Mouse (Mus musculus): Measurements from ENCODE around the gene Tnfsf11. TPM values are rescaled to one million over a fixed set of nuclear protein-coding genes. Genes with fewer than 3 reads are reported as not detected.

Tnfsf11 gene
- polyA plus RNA-seq, 1 experiment from 2014 or later: 0.12 TPM

- Histone ChIP-seq H3K36me3 (no peaks in the 10 kb centered on the region), H3K4me2 (replicated peaks) (no peak overlapping the region), H3K27me3 (no peaks in the 10 kb centered on the region), H3K9me3 (replicated peaks) (no peaks in the 10 kb centered on the region), H3K27ac (no peak overlapping the region), H3K4me3 (no peak overlapping the region), H3K4me1 (peaks cover 10% of the 10 kb centered on the region), H3K9ac (no peak overlapping the region)
- WGBS: 84% methylated on average over 11 of the region's 11 CpGs
- ATAC-seq (ENCODE audit: low FRiP score): no peak
Observed at GRCm38 (mm10) chr14:78282490-78282889, 25.4 kb downstream of the Tnfsf11 start.

GRCm38 (mm10) chr14:78276395-78276930 lies 31.4 kb downstream of the Tnfsf11 start:
- H3K4me3 ChIP-seq: no peak overlapping the region
- H3K4me2 ChIP-seq (replicated peaks): no peak overlapping the region
- H3K27ac ChIP-seq: no peak overlapping the region
- no peak for ATAC-seq (ENCODE audit: low FRiP score)
- 87% methylated on average over 18 of the region's 18 CpGs for WGBS
- H3K27me3 ChIP-seq: no peaks in the 10 kb centered on the region
- no peaks in the 10 kb centered on the region for H3K36me3 ChIP-seq
- H3K9me3 ChIP-seq (replicated peaks): no peaks in the 10 kb centered on the region
- no peaks in the 10 kb centered on the region for H3K4me1 ChIP-seq
- H3K9ac ChIP-seq: no peak overlapping the region

GRCm38 (mm10) chr14:78274851-78275250 lies 33.0 kb downstream of the Tnfsf11 start:
- Histone ChIP-seq H3K9ac (no peak overlapping the region), H3K4me1 (no peaks in the 10 kb centered on the region), H3K4me2 (replicated peaks) (no peak overlapping the region), H3K36me3 (no peaks in the 10 kb centered on the region), H3K27ac (no peak overlapping the region), H3K4me3 (no peak overlapping the region), H3K27me3 (no peaks in the 10 kb centered on the region), H3K9me3 (replicated peaks) (no peaks in the 10 kb centered on the region)
- 91% methylated on average over 5 of the region's 5 CpGs for WGBS
- no peak for ATAC-seq (ENCODE audit: low FRiP score)

GRCm38 (mm10) chr14:78274146-78274545 lies 33.7 kb downstream of the Tnfsf11 start:
- WGBS: 89% methylated on average over 9 of the region's 9 CpGs
- Histone ChIP-seq H3K27me3 (no peaks in the 10 kb centered on the region), H3K27ac (no peak overlapping the region), H3K4me1 (no peaks in the 10 kb centered on the region), H3K9me3 (replicated peaks) (no peaks in the 10 kb centered on the region), H3K4me2 (replicated peaks) (no peak overlapping the region), H3K36me3 (no peaks in the 10 kb centered on the region), H3K4me3 (no peak overlapping the region), H3K9ac (no peak overlapping the region)
- ATAC-seq (ENCODE audit: low FRiP score): no peak

GRCm38 (mm10) chr14:78273571-78273970 lies 34.3 kb downstream of the Tnfsf11 start:
- no peak for ATAC-seq (ENCODE audit: low FRiP score)
- no peaks in the 10 kb centered on the region for H3K9me3 ChIP-seq (replicated peaks)
- no peaks in the 10 kb centered on the region for H3K4me1 ChIP-seq
- H3K27me3 ChIP-seq: no peaks in the 10 kb centered on the region
- 73% methylated on average over 7 of the region's 7 CpGs for WGBS
- no peak overlapping the region for H3K9ac ChIP-seq
- no peak overlapping the region for H3K27ac ChIP-seq
- no peaks in the 10 kb centered on the region for H3K36me3 ChIP-seq
- no peak overlapping the region for H3K4me3 ChIP-seq
- H3K4me2 ChIP-seq (replicated peaks): no peak overlapping the region

- Histone ChIP-seq H3K27me3 (no peaks in the 10 kb centered on the region), H3K9me3 (replicated peaks) (no peaks in the 10 kb centered on the region)
Observed at GRCm38 (mm10) chr14:78264876-78265275, 43.0 kb downstream of the Tnfsf11 start.

GRCm38 (mm10) chr14:78262596-78262995 lies 45.2 kb downstream of the Tnfsf11 start:
- Histone ChIP-seq H3K4me3 (no peak overlapping the region), H3K36me3 (no peaks in the 10 kb centered on the region), H3K27ac (no peak overlapping the region), H3K4me2 (replicated peaks) (no peak overlapping the region), H3K9me3 (replicated peaks) (no peaks in the 10 kb centered on the region), H3K4me1 (no peaks in the 10 kb centered on the region), H3K27me3 (no peaks in the 10 kb centered on the region), H3K9ac (no peak overlapping the region)
- no peak for ATAC-seq (ENCODE audit: low FRiP score)
- 94% methylated on average over 7 of the region's 7 CpGs for WGBS

More at GRCm38 (mm10) chr14:78264876-78265275, 43.0 kb downstream of the Tnfsf11 start:
- no peak overlapping the region for H3K27ac ChIP-seq
- no peaks in the 10 kb centered on the region for H3K36me3 ChIP-seq
- ATAC-seq (ENCODE audit: low FRiP score): no peak
- 91% methylated on average over 6 of the region's 6 CpGs for WGBS
- H3K4me3 ChIP-seq: no peak overlapping the region
- H3K4me1 ChIP-seq: no peaks in the 10 kb centered on the region
- H3K9ac ChIP-seq: no peak overlapping the region
- no peak overlapping the region for H3K4me2 ChIP-seq (replicated peaks)

GRCm38 (mm10) chr14:78261246-78261645 lies 46.6 kb downstream of the Tnfsf11 start:
- 85% methylated on average over 7 of the region's 7 CpGs for WGBS
- Histone ChIP-seq H3K4me3 (no peak overlapping the region), H3K4me1 (no peaks in the 10 kb centered on the region), H3K27me3 (no peaks in the 10 kb centered on the region), H3K9me3 (replicated peaks) (no peaks in the 10 kb centered on the region), H3K36me3 (no peaks in the 10 kb centered on the region), H3K9ac (no peak overlapping the region), H3K4me2 (replicated peaks) (no peak overlapping the region), H3K27ac (no peak overlapping the region)
- no peak for ATAC-seq (ENCODE audit: low FRiP score)

- Histone ChIP-seq H3K4me1 (no peaks in the 10 kb centered on the region), H3K27ac (no peak overlapping the region), H3K4me3 (no peak overlapping the region), H3K27me3 (no peaks in the 10 kb centered on the region), H3K36me3 (no peaks in the 10 kb centered on the region), H3K9ac (no peak overlapping the region), H3K9me3 (replicated peaks) (no peaks in the 10 kb centered on the region), H3K4me2 (replicated peaks) (no peak overlapping the region)
- no peak for ATAC-seq (ENCODE audit: low FRiP score)
- 91% methylated on average over 7 of the region's 7 CpGs for WGBS
Observed at GRCm38 (mm10) chr14:78254017-78254416, 53.8 kb downstream of the Tnfsf11 start.

GRCm38 (mm10) chr14:78246601-78247000 lies 61.2 kb downstream of the Tnfsf11 start:
- no peaks in the 10 kb centered on the region for H3K9me3 ChIP-seq (replicated peaks)
- no peak overlapping the region for H3K4me2 ChIP-seq (replicated peaks)
- H3K4me1 ChIP-seq: no peaks in the 10 kb centered on the region
- no peaks in the 10 kb centered on the region for H3K27me3 ChIP-seq
- H3K36me3 ChIP-seq: no peaks in the 10 kb centered on the region
- 69% methylated on average over 5 of the region's 5 CpGs for WGBS
- ATAC-seq (ENCODE audit: low FRiP score): no peak
- no peak overlapping the region for H3K27ac ChIP-seq
- H3K4me3 ChIP-seq: no peak overlapping the region
- no peak overlapping the region for H3K9ac ChIP-seq

- H3K27ac ChIP-seq: no peak overlapping the region
- no peak overlapping the region for H3K4me2 ChIP-seq (replicated peaks)
- H3K9me3 ChIP-seq (replicated peaks): no peaks in the 10 kb centered on the region
- H3K9ac ChIP-seq: no peak overlapping the region
- H3K36me3 ChIP-seq: no peaks in the 10 kb centered on the region
- WGBS: 72% methylated on average over 4 of the region's 4 CpGs
- no peak overlapping the region for H3K4me3 ChIP-seq
- no peak for ATAC-seq (ENCODE audit: low FRiP score)
- H3K27me3 ChIP-seq: no peaks in the 10 kb centered on the region
- H3K4me1 ChIP-seq: no peaks in the 10 kb centered on the region
Observed at GRCm38 (mm10) chr14:78244811-78245210, 63.0 kb downstream of the Tnfsf11 start.

- no peak overlapping the region for H3K4me3 ChIP-seq
- no peaks in the 10 kb centered on the region for H3K36me3 ChIP-seq
- H3K9ac ChIP-seq: no peak overlapping the region
- 80% methylated on average over 6 of the region's 6 CpGs for WGBS
- no peak overlapping the region for H3K27ac ChIP-seq
- no peaks in the 10 kb centered on the region for H3K9me3 ChIP-seq (replicated peaks)
- H3K27me3 ChIP-seq: no peaks in the 10 kb centered on the region
- no peaks in the 10 kb centered on the region for H3K4me1 ChIP-seq
- ATAC-seq (ENCODE audit: low FRiP score): no peak
- no peak overlapping the region for H3K4me2 ChIP-seq (replicated peaks)
Observed at GRCm38 (mm10) chr14:78239346-78239745, 68.5 kb downstream of the Tnfsf11 start.

GRCm38 (mm10) chr14:78237238-78237637 lies 70.6 kb downstream of the Tnfsf11 start:
- Histone ChIP-seq H3K4me2 (replicated peaks) (no peak overlapping the region), H3K4me3 (no peak overlapping the region), H3K27ac (no peak overlapping the region), H3K36me3 (no peaks in the 10 kb centered on the region), H3K9ac (no peak overlapping the region), H3K9me3 (replicated peaks) (no peaks in the 10 kb centered on the region), H3K27me3 (no peaks in the 10 kb centered on the region), H3K4me1 (no peaks in the 10 kb centered on the region)
- no peak for ATAC-seq (ENCODE audit: low FRiP score)
- WGBS: 86% methylated on average over 6 of the region's 6 CpGs

Data from hindbrain, embryonic 12.5 days (tissue).